ENCODE assay signal across 8 mouse cellular contexts in the genomic region with DNA sequence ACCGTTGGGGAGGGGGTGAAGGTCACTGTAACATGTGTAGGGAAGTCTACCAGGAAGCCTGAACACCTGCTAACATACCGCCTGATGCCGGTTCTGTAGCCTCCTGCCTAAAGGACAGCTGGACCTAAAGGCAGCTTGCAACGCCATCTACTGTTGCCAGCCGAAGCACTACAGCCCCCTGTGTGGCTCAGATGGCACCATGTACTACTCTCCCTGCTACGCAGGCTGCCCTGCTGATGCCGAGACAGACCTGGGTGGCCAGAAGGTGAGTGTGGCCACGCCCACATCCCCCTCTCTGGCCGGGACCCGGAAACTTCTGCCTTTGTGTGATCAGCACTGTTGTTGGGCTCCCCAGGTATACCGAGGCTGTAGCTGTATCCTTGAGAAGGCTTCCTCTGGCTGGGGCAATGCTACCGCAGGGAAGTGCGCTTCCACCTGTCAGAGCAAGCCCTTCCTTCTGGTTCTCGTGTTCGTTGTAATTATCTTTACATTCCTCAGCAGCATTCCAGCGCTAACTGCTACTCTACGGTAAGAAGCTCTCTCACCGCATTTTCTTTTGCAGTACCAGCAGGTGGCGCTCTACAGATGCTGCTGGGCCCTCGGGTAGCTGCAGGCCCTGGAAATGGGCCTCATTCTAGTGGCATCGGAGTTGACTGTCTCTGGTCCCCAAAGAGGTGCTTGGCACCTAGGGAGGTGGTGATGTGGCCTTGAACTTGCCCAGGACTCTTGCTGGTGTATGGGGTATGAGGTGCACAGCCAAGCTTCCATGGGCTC. TPM values are rescaled to one million over a fixed set of nuclear protein-coding genes. Genes with fewer than 3 reads are reported as not detected.
DNase-seq lines count a peak whose midpoint lies in the region; ATAC-seq and TF ChIP-seq lines count a peak whose summit lies in the region.

No protein-coding gene starts in this region.

- H3K4me3 ChIP-seq in C2C12 (ENCODE audit: insufficient read depth, poor library complexity, severe bottlenecking): no peak overlapping the region
- no peak overlapping the region for H3K4me3 ChIP-seq in bone marrow, adult 2 months (replicated peaks; ENCODE audit: control insufficient read depth, low read depth, low read length)
- no peak overlapping the region for H3K4me3 ChIP-seq in midbrain, embryonic 13.5 days (replicated peaks)

- no peaks in the 10 kb centered on the region for H3K79me3 ChIP-seq in C2C12 (ENCODE audit: low read depth)

- WGBS in bone marrow, adult 2 months: 56% methylated on average over 21 of the region's 21 CpGs
- WGBS in midbrain, embryonic 13.5 days: 4% methylated on average over 21 of the region's 21 CpGs

- no peaks in the 10 kb centered on the region for H3K79me2 ChIP-seq in C2C12 (ENCODE audit: control insufficient read depth, insufficient read depth)

- TF ChIP-seq CTCF in C2C12 (IDR thresholded peaks at IDR 0.05; ENCODE audit: control insufficient read depth, insufficient read depth, insufficient read length): peak; percentile 29
- TF ChIP-seq CTCF in bone marrow, adult 2 months (IDR thresholded peaks at IDR 0.05; ENCODE audit: control insufficient read depth, insufficient read depth, low read length): peak; percentile 71

- no peak overlapping the region for H3ac ChIP-seq in C2C12 (ENCODE audit: control insufficient read depth, insufficient read length, low read depth)

- peaks cover 1% of the 10 kb centered on the region; the same call in 1 of the 2 replicates for H3K4me1 ChIP-seq in bone marrow, adult 2 months (ENCODE audit: control insufficient read depth, insufficient read depth, low read length)
- 0 out of 2 replicates have a peak, but pooled peaks cover 4% of the 10 kb centered on the region for H3K4me1 ChIP-seq in midbrain, embryonic 13.5 days (replicated peaks)

- H3K9me3 ChIP-seq in midbrain, embryonic 13.5 days: no peaks in the 10 kb centered on the region

- H3K4me2 ChIP-seq in midbrain, embryonic 13.5 days (replicated peaks): peak overlapping the region; percentile 24; the same call in 1 of the 2 replicates

- DNase-seq in gastrocnemius, postnatal 10 days: peak; percentile 34
- no peak for DNase-seq in gastrocnemius, postnatal 36 days
- peak; percentile 61 to 74 for DNase-seq in kidney, postnatal 4 days
- DNase-seq in thymus, postnatal 36 days: peak; percentile 17 to 20

- H3K27me3 ChIP-seq in C2C12 (ENCODE audit: control insufficient read depth, insufficient read depth, insufficient read length): no peaks in the 10 kb centered on the region
- peaks cover 24% of the 10 kb centered on the region for H3K27me3 ChIP-seq in midbrain, embryonic 13.5 days

- H3K27ac ChIP-seq in bone marrow, adult 2 months (ENCODE audit: control insufficient read depth, insufficient read depth, low read depth, low read length, poor library complexity): no peak overlapping the region
- H3K27ac ChIP-seq in midbrain, embryonic 13.5 days: no peak overlapping the region

- intact Hi-C loops in gastrocnemius, postnatal 36 days (cut with DNase I): loop anchor here (1.0 to 5.0 kb wide), 2 partner anchors 85 to 106 kb away; no protein-coding TSS in a partner anchor

- no peak overlapping the region for H3K9ac ChIP-seq in midbrain, embryonic 13.5 days (replicated peaks)

- ATAC-seq in granulocyte monocyte progenitor cell, adult 5-6 weeks (replicated peaks; ENCODE audit: poor library complexity, severe bottlenecking): peak; percentile 63
- peak; percentile 47 for ATAC-seq in midbrain, embryonic 13.5 days

- no peak for TF ChIP-seq POLR2A in bone marrow, adult 2 months (IDR thresholded peaks at IDR 0.05; ENCODE audit: borderline replicate concordance, control insufficient read depth, low read depth, low read length)

- no peaks in the 10 kb centered on the region for H3K36me3 ChIP-seq in C2C12 (ENCODE audit: control insufficient read depth, insufficient read depth)
- no peaks in the 10 kb centered on the region for H3K36me3 ChIP-seq in midbrain, embryonic 13.5 days

TF ChIP-seq in C2C12, 6 proteins besides CTCF, POLR2A, EP300 and RAD21:
- TF ChIP-seq CEBPB (IDR thresholded peaks at IDR 0.05; ENCODE audit: low read depth) (no peak), MYOG (IDR thresholded peaks at IDR 0.05; ENCODE audit: control insufficient read depth, extremely low read depth, insufficient read length) (no peak), FOSL1 (IDR thresholded peaks at IDR 0.05; ENCODE audit: insufficient read depth, low read length, poor library complexity, severe bottlenecking) (no peak), MYOD1 (IDR thresholded peaks at IDR 0.05; ENCODE audit: control insufficient read depth, insufficient read length, low read depth) (no peak)

RNA-seq across cellular contexts. Expression of gene Slco4a1, which starts 16.4 kb away (rescaled TPM):
- total RNA-seq in gastrocnemius, postnatal 10 days (2021): under 1 TPM; 0.28 to 0.41 TPM
- total RNA-seq in gastrocnemius, postnatal 36 days (2021): under 1 TPM in 1 of 2 experiments, not detected in 1; 0.08 TPM
- polyA plus RNA-seq in C2C12 (2012; fragmentation: generic; extraction: Trizol): 7.4 TPM
- polyA plus RNA-seq in bone marrow, adult 2 months (2011; ENCODE audit: insufficient read depth, insufficient read length, low replicate concordance, missing spikeins): 5.5 and 15.6 TPM in 2 replicates
- 31.8 and 41.5 TPM in 2 replicates for total RNA-seq in granulocyte monocyte progenitor cell, adult 5-6 weeks (2014; fragmentation: Nextera tagmentation)
- 9.2 and 10.8 TPM in 2 replicates for total RNA-seq in granulocyte monocyte progenitor cell, adult 5-6 weeks (2017)
- 1.6 and 1.9 TPM in 2 replicates for polyA plus RNA-seq in midbrain, embryonic 13.5 days (2015; fragmentation: Nextera tagmentation; extraction: Ambion mirVana)

RNA-seq across cellular contexts. Expression of gene Ntsr1, which starts 27.3 kb away (rescaled TPM):
- total RNA-seq in gastrocnemius, postnatal 10 days (2021): under 1 TPM; 0.14 TPM
- total RNA-seq in gastrocnemius, postnatal 36 days (2021): not detected
- not detected for polyA plus RNA-seq in C2C12 (2012; fragmentation: generic; extraction: Trizol)
- polyA plus RNA-seq in bone marrow, adult 2 months (2011; ENCODE audit: insufficient read depth, insufficient read length, low replicate concordance, missing spikeins): not detected in 2 replicates
- total RNA-seq in granulocyte monocyte progenitor cell, adult 5-6 weeks (2014; fragmentation: Nextera tagmentation): not detected in 2 replicates
- not detected in 2 replicates for total RNA-seq in granulocyte monocyte progenitor cell, adult 5-6 weeks (2017)
- 1.2 and 1.3 TPM in 2 replicates for polyA plus RNA-seq in midbrain, embryonic 13.5 days (2015; fragmentation: Nextera tagmentation; extraction: Ambion mirVana)

Comparison
In these comparisons a context has a peak if more than half of its experiments do, and no peak if none do; other contexts are left out.
1. DNase-seq: peak in gastrocnemius, postnatal 10 days (single experiment), kidney, postnatal 4 days (2 of 2) and thymus, postnatal 36 days (2 of 2); none in gastrocnemius, postnatal 36 days (0 of 2).
2. RNA of gene Slco4a1, which starts 16.4 kb away (total RNA-seq): 9.2 to 41.5 TPM in granulocyte monocyte progenitor cell, adult 5-6 weeks; 0.28 to 0.41 TPM in gastrocnemius, postnatal 10 days and 0.08 TPM in gastrocnemius, postnatal 36 days; every median in the first group is over 4 times any median in the second.